Mouse (Mus musculus) intestine, embryonic 16.5 days (tissue): ENCODE results near the gene Magi2. TPM values are rescaled to one million over a fixed set of nuclear protein-coding genes. Genes with fewer than 3 reads are reported as not detected.

Experiments
- ATAC-seq: fragments of 200-750 bp; cut with Nextera tagmentation; 2 replicates; pipeline ENCODE4 v1.8.0; 2017; ENCODE audit warnings: moderate TSS enrichment, moderate library complexity
- H3K27ac ChIP-seq: fragments of 300-500 bp; sonication (generic); 2 replicates; pipeline ENCODE4 v1.5.1; 2014; ENCODE audit warnings: mild to moderate bottlenecking, low read length
- H3K27me3 ChIP-seq: fragments of 300-500 bp; sonication (generic); replicated peaks from 2 replicates; pipeline ENCODE4 v1.6.1; 2014; ENCODE audit warnings: low read length, control low read depth, mixed read lengths; ENCODE audit not compliant: control insufficient read depth, insufficient read depth
- H3K36me3 ChIP-seq: fragments of 300-500 bp; sonication (generic); 2 replicates; pipeline ENCODE4 v1.6.1; 2014; ENCODE audit warnings: low read length, control low read depth; ENCODE audit not compliant: control insufficient read depth, insufficient read depth
- H3K4me1 ChIP-seq: fragments of 300-500 bp; sonication (generic); 2 replicates; pipeline ENCODE4 v1.6.1; 2014; ENCODE audit warnings: low read length, control low read depth, mixed read lengths; ENCODE audit not compliant: control insufficient read depth, insufficient read depth
- H3K4me2 ChIP-seq: fragments of 300-500 bp; sonication (generic); 2 replicates; pipeline ENCODE4 v1.6.1; 2014; ENCODE audit warnings: low read depth, low read length, control low read depth
- H3K4me3 ChIP-seq: fragments of 300-500 bp; sonication (generic); 2 replicates; pipeline ENCODE4 v1.5.1; 2014; ENCODE audit warnings: mild to moderate bottlenecking, low read length
- H3K9ac ChIP-seq: fragments of 300-500 bp; sonication (generic); 2 replicates; pipeline ENCODE4 v1.6.1; 2014; ENCODE audit warnings: low read depth, low read length
- H3K9me3 ChIP-seq: fragments of 300-500 bp; sonication (generic); 2 replicates; pipeline ENCODE4 v1.6.1; 2016; ENCODE audit warnings: low read length, control low read depth; ENCODE audit not compliant: control insufficient read depth
- WGBS: fragments of 180-500 bp; shearing (Covaris S2); extraction: QIAGEN DNeasy Blood & Tissue Kit; methylation state at CpG from one replicate; pipeline ENCODE4 v1.1.7; 2014; 5-methylcytosine and 5-hydroxymethylcytosine counted together
- polyA plus RNA-seq: library from polyadenylated mRNA; unstranded; fragments of >200 nt; fragmentation: Nextera tagmentation; extraction: Ambion mirVana; gene quantifications from 2 replicates; pipeline ENCODE4 v1.2.1, GENCODE M21; 2015

Gene Magi2
- polyA plus RNA-seq, 1 experiment from 2014 or later = 3.0 TPM

GRCm38 (mm10) chr5:20751000-20751399 lies 1524.2 kb downstream of the Magi2 start:
- ATAC-seq = no peak
- no peaks in the 10 kb centered on the region for H3K27me3 ChIP-seq
- no peaks in the 10 kb centered on the region for H3K4me1 ChIP-seq
- no peak overlapping the region for H3K4me3 ChIP-seq
- no peaks in the 10 kb centered on the region for H3K9me3 ChIP-seq
- 74% methylated on average over 7 of the region's 7 CpGs for WGBS
- H3K9ac ChIP-seq = no peak overlapping the region
- H3K36me3 ChIP-seq = no peaks in the 10 kb centered on the region
- no peak overlapping the region for H3K27ac ChIP-seq
- H3K4me2 ChIP-seq = no peak overlapping the region

GRCm38 (mm10) chr5:20751696-20752095 lies 1524.9 kb downstream of the Magi2 start:
- no peaks in the 10 kb centered on the region for H3K9me3 ChIP-seq
- no peak overlapping the region for H3K4me2 ChIP-seq
- no peak overlapping the region for H3K9ac ChIP-seq
- no peaks in the 10 kb centered on the region for H3K36me3 ChIP-seq
- no peak overlapping the region for H3K4me3 ChIP-seq
- no peaks in the 10 kb centered on the region for H3K4me1 ChIP-seq
- no peak for ATAC-seq
- no peaks in the 10 kb centered on the region for H3K27me3 ChIP-seq
- WGBS = 55% methylated on average over 7 of the region's 7 CpGs
- H3K27ac ChIP-seq = no peak overlapping the region

DNA sequence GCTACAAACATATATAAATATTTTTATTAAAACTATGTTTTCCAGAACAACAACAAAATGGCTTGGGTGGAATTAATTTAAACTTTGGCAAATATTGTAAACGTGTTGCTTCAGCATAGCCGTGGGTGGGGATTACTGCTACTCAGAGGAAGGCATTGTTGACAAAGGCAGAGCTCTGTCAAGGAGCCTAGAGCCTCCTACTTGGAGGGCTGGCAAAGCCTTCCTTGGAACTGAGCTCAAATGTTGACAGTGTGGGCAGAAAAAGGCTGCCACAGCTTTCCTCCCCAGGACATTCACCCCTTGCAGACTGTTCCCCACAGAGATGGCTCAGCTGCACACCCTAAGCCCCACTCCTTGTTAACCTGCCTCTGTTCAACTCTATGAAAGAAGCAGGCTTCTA lies 1526.3 kb downstream of the Magi2 start:
- no peaks in the 10 kb centered on the region for H3K9me3 ChIP-seq
- H3K4me3 ChIP-seq = no peak overlapping the region
- H3K4me2 ChIP-seq = no peak overlapping the region
- ATAC-seq = no peak
- 32% methylated on average over 2 of the region's 2 CpGs for WGBS
- no peaks in the 10 kb centered on the region for H3K4me1 ChIP-seq
- no peak overlapping the region for H3K9ac ChIP-seq
- no peaks in the 10 kb centered on the region for H3K27me3 ChIP-seq
- no peaks in the 10 kb centered on the region for H3K36me3 ChIP-seq
- no peak overlapping the region for H3K27ac ChIP-seq

- no peaks in the 10 kb centered on the region for H3K9me3 ChIP-seq
- H3K4me2 ChIP-seq = no peak overlapping the region
- 79% methylated on average over 5 of the region's 5 CpGs for WGBS
- ATAC-seq = no peak
- H3K27me3 ChIP-seq = no peaks in the 10 kb centered on the region
- H3K9ac ChIP-seq = no peak overlapping the region
- H3K4me1 ChIP-seq = no peaks in the 10 kb centered on the region
- H3K4me3 ChIP-seq = no peak overlapping the region
- no peak overlapping the region for H3K27ac ChIP-seq
- no peaks in the 10 kb centered on the region for H3K36me3 ChIP-seq
Measured at GRCm38 (mm10) chr5:20753963-20754362, 1527.1 kb downstream of the Magi2 start.
